Mouse (Mus musculus) megakaryocyte, embryonic 14.5 days (primary cell): ENCODE measurements around the gene Rab3il1.

Experiments
- FLI1 ChIP-seq: IDR thresholded peaks from 2 replicates; pipeline ENCODE4 v1.6.1; 2012; ENCODE audit warnings: low read length, inconsistent platforms, mixed read lengths
- GATA1 ChIP-seq: IDR thresholded peaks from 3 replicates; pipeline ENCODE4 v1.6.1; 2012; ENCODE audit warnings: mixed read lengths, low read length, inconsistent platforms, borderline replicate concordance

GRCm38 (mm10) chr19:9954811-9955202 is 46.7 kb upstream of the Rab3il1 start:
- TF ChIP-seq FLI1 (no peak), GATA1 (no peak)
